Mouse (Mus musculus): Measurements from ENCODE around the gene Smap2.

GRCm38 (mm10) chr4:121003611-121004091, 13.4 kb downstream of the Smap2 start:
- TF ChIP-seq CTCF (conservative IDR thresholded peaks at IDR 0.05; ENCODE audit: insufficient read depth, insufficient read length, low read depth, low read length) (no peak), POLR2A (IDR thresholded peaks at IDR 0.05; ENCODE audit: low read depth, low read length) (no peak)
